Mouse (Mus musculus): ENCODE data around the gene Insm2.
"Not testable (repeated sequence)": the region's sequence is repeated elsewhere in the genome, so short reads cannot be mapped to it uniquely, and the experiment has no call there.

Gene Insm2

DNA sequence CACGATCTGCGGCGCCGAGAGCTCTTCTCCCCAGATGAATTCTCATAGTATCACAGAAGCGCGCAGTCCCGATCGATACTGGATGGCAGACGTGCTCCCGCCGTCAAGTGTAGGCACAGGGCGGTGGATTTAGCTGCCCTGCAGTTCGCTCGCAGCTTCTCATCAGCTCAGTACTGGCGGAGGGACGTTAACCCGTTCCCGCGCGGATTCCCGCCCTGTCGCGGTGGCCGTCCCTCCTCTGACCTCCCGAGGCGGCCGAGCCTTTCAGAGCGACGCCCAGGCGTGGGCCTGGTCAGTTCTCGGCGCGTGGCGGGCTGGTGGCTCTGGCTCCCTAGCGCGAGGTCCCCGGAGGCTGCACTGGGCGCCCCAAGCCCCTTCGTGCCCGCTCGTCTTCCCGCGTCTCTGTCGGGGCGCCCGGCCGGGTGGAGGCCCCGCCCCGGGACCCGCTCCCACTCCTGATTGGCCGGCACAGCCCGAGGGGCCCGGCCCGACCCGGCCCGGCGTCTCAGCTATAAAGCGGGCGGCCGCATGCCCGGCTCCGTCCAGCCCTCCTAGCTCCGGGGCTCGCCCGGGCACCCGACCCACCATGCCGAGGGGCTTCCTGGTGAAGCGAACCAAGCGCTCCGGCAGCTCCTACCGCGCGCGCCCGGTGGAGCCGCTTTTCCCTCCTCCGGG is at the start of gene Insm2:
TSS of gene Insm2 (plus strand) at position 541 of the 675 bp plus-strand sequence.
- peak; percentile 1 for DNase-seq

DNA sequence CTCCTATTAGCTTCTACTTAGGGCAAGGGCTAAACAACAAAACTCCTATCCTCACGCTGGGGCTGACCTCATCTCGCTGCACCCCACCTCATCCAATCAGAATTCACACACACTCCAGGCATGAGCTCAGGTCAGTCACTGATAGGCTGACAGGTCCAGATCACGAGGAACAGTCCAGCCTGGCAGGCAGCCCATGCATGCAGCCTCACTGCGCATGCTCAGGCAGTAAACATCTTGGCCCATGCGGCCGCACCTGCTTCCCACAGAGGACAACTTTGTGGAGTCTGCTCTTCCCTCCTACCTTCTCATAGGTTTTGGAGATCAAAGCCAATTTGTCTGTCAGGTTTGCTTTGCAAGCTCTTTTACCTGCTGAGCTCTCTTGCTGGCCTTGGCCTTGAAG is 44.3 kb upstream of the Insm2 start:
- not testable (repeated sequence) for DNase-seq

DNA sequence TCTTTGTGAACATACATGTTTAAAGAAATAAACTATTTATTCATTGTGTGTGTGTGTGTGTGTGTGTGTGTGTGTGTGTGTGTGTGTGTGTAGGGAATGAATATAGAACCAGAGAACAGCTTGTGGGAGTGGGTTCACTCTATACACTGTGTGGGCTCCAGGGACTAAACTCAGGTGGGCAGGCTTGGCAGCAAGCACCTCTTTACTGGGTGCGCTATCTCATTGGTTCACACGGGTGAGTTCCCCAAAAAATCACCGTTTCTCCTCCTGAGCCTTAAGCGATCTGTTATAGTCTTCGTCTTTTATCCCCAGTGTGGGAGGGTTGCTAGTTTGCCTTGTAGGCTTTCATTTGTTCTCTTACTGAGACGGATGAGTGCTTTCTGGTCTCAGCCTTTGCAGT is 41.4 kb upstream of the Insm2 start:
- no peak for DNase-seq

- DNase-seq = no peak
Measured at GRCm38 (mm10) chr12:55559184-55559855, 39.9 kb upstream of the Insm2 start.

DNA sequence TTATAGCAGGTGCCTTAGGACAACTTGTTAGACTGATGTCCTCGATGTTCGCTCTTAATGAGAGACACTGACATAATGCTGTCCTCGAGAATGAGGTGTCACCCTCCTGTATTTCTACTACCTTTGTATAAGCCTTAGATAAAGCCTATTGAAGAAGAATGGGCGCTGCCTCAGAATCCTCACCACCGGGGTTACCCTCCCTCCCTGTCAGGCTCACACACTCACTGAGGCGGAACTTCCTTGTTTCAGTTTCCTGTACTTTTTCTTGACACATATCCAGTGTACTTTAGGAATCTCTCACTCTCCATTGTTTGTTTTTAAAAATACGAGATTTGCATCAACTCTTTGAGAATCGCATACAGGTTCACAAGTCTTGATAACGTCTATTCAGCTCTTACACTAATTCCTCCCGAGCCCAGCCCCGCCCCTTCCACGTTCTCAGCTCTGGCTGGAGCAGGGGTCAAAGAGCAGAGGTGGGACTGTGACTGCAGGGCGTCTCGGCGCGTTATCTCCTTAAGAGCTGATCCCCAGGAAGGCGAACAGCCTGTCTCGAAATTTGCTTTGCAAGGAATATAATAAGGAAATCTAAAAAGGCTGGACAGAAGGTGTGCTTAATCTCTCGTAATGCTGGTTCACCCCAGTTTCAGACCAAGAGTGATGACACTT is 39.1 kb upstream of the Insm2 start:
- peak; percentile 15 for DNase-seq

- no peak for DNase-seq
Measured at GRCm38 (mm10) chr12:55563742-55564141, 35.5 kb upstream of the Insm2 start.

DNA sequence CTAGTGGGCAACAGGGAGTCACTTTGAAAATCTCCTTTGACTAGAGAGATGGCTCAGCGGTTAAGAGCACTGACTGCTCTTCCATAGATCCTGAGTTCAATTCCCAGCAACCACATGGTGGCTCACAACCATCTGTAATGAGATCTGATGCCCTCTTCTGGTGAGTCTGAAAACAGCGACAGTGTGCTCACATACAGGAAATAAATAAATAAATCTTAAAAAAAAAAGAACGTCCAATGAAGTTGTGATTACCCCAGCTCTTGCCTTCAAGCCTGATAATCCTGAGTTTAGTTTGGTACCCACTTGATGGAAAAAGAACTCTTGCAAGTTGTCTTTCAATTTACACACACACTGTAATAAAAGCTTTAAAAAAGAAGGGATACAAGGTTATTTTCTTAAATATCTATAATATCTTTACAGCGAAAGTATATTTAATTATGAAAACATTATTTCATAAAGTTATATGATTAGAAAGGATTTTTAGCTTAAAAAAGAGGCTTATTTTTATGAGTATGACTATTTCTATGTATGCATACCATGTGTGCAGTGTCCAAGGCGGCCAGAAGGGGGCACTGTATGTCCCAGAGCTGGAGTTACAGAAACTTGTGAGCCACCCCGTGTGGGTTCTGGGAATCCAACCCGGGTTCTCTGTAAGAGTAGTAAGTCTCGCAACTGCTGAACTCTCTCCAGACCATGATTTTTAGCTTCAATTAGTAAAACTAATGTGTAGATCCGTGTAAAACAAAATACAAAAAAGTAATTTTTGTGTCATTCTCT is 34.9 kb upstream of the Insm2 start:
- no peak for DNase-seq

- DNase-seq = no peak
Measured at GRCm38 (mm10) chr12:55565206-55565605, 34.0 kb upstream of the Insm2 start, which contains the start of gene Aldoart2. Aldoart2 (plus strand) TSS chr12:55565239.

- DNase-seq = no peak
Measured at GRCm38 (mm10) chr12:55565867-55566266, 33.4 kb upstream of the Insm2 start.

DNA sequence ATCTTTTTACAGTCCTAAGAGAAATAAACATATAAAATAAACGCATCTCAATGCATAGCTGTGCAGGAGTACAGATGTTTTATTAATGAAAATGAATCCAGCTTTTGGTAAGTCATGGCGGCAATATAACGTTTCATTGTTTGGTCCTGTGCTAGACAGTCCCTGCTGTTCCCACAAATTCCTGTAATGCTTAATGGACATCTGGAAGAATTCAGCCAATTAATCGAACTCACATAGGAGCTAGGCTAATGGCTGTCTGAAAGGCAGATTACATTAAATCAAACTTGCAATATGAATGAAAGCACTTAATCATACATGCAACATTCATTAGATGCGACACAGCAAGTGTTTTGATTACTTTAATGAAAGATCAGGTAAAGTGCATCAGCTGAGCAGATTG is 32.4 kb upstream of the Insm2 start:
- no peak for DNase-seq

DNA sequence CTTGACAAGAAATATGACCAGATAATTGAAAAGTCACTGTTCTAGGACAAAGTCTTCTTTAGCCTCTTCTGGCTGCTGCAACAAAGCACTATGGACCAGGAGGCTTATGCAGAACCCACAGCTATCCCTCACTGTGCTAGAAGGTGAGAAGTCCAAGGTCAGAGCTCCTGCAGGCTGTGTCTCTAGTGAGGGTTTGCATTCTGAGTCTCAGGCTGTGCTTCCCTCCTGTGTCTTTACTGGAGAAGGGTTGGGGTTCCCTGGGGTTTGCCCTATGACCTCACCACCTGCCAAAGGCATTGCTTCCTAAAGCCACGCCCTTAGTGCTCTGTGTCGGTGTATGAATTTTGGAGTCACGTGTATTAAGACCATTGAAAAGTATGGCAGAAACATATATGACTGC is 30.8 kb upstream of the Insm2 start:
- DNase-seq = no peak

GRCm38 (mm10) chr12:55569676-55570075 is 29.6 kb upstream of the Insm2 start:
- DNase-seq = peak; percentile 42

DNA sequence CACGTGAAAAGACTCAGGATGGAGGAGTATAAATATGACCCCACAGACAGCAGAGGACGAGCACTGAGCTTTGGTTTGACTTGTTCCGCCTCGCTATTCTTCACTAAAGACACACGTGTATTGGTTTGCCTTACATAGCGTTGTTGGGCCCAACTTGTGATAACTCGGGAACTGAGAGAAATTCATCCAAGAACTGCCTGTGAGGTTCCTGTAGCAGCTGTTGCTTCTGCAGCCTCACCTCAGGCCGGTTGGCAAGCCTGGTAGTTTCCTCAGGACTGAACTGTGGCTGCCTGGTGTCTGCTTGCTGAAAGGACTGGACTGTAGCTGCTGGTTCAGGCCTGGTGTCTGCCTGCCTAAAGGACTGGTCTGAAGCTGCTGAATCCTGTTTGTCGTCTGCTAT is 28.6 kb upstream of the Insm2 start:
- DNase-seq = no peak

GRCm38 (mm10) chr12:55571181-55571580 is 28.0 kb upstream of the Insm2 start:
- DNase-seq = no peak

DNA sequence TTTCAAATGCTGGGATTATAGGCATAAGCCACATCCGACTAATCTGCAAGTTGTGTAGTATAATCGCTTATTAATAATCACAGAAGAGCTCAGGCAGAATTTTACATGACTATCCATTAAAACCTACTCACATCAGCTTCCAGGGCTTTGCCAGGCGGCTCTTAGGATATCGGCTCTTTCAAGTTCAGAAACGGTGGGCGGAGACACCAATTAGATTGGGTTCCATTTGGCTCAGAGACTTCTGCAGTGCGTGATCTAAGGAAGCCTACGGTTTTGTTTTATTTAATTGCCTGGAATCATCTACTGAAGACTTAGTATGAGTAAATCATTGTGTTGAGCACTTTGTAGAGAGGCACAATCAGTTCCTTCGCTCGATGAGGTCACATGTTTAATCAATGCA is 27.6 kb upstream of the Insm2 start:
- no peak for DNase-seq

DNA sequence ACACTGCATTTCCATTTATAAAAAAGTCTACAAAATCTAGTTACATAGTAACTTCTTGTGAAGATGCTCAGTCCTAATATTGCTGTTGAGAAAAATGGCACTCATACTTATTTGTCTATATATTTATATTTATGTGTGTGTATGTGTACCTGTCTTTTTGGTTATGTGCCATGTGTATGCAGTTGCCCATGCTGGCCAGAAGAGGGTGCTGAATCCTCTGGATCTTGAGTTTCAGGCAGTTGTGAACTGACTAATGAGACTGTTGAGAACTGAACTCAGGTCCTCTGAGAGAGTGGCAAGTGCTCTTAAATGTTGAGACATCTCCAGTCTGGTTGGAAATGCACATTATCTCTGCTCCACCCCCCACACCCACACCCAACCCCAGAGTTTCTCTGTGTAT is 26.1 kb upstream of the Insm2 start:
- no peak for DNase-seq

DNA sequence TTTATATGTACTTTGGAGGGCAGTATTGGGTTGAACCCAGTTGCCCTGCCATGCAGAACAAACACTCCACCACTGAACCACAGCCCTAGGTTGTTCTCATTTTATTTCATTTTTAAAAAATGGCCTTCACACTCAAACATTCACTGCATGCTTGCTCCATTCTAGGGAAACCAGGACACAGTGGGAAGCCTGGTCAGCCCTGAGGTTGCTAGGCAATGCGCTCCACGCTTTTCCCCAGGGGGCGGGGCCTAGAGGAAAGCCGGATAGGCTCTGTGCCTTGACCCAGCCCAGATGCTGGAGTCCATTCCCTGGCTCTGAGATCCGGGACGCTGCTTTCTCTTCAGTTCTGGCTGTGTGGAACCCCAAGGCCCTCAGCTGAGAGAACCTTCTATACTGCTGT is 25.4 kb upstream of the Insm2 start:
- peak; percentile 52 for DNase-seq

DNA sequence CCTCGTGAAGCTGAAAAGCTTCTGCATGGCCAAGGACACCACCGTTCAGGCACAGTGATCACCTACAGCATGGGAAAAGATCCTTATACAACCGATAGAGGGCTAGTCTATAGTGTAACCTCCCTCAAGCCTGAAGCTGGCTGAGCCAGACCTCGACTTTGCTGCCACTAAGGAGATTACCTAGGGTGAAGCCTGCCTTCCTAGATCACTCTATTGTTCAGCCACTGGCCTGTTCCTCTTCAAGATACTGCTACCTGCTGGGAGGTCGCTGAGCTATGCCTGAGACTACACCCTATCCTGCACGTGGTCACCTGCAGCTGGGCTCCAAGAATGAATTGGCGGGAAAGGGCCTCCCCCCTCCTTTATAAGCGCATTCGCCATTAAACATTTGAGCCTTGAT is 12.3 kb upstream of the Insm2 start:
- not testable (repeated sequence) for DNase-seq

GRCm38 (mm10) chr12:55598537-55598886 is 715 bp upstream of the Insm2 start:
- DNase-seq = no peak

DNA sequence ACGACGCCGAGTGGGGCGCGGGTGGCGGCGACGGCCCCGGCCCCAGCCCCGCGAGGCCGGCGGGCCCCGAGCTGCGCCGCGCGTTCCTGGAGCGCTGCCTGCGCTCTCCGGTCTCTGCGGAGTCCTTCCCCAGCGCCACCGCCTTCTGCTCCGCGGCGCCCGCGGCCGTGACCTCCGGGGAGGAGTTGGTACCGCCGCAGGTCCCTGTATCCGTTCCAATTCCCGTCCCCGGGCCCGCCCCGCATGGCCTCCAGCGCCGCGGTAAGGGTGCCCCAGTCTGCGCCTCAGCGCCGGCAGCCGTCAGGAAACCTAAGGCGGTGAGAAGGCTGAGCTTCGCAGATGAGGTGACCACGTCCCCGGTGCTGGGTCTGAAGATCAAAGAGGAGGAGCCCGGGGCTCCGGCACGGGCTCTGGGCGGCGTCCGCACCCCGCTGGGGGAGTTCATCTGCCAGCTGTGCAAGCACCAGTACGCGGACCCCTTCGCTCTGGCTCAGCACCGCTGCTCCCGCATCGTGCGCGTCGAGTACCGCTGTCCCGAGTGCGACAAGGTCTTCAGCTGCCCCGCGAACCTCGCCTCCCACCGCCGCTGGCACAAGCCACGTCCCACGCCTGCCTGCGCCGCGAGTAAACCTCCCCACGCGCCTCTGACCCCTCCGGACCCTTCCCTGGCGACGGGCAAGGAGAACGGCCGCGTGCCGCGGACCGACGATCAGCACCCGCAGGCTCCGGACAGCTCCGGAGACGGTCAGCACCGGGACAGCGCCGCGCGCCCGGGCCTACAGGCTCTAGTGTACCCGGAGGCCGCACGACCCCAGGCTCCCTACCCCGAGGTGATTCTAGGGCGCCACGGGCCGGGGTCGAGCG is 644 bp downstream of the Insm2 start:
- DNase-seq = peak; percentile 74

DNA sequence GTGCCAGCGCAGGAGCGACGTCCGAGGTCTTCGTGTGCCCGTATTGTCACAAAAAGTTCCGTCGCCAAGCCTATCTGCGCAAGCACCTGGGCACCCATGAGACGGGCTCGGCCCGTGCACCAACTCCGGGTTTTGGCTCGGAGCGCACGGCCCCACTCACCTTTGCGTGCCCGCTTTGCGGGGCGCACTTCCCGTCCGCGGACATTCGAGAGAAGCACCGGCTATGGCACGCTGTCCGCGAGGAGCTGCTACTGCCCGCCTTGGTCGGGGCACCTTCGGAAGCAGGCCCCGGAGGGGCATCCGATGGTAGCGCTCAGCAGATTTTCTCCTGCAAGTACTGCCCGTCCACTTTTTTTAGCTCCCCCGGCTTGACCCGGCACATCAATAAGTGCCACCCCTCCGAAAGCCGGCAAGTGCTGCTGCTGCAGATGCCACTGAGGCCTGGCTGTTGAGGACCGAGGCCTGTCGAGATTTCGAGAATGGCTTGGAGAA is 1.3 kb downstream of the Insm2 start:
- no peak for DNase-seq

DNA sequence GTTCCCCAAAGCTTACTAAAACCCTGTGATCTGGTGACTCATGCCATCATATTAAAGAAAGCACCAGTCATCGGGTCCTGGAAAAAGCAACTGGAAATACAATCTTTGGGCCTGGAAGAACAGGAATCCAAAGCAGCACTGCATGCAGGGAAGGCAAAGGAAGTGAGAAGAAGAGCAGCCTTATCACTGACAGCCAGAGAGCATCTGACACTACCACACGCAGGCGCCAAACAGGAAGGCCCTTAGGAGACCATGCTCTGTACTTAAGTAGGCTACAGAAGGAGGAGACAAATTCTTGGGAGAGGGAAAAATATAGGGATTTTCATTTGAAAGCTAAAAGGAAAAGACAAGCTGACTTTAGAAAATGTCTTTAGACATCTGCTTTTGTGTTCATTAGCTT is 5.2 kb downstream of the Insm2 start:
- DNase-seq = no peak
